Mouse (Mus musculus): ENCODE data around the gene Aldh3a1.

DNA sequence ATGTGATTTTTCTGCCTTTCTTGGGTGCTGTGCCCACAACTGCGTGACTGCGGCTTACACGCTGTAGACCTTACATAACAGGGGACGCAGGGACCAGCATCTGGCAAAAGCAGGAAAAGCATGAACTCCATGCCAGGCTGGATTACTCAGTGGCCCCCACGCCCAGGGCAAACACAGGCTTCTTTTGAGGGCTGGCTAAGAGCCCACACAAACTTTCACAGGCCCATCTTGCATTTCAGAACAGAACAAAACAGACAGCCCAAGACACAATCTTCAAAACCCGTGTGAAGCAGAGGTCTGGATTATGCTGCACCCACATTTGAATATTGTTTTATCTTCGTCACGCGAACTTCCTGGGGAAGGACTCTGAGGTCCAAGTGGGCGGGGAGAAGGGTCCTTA lies 979 bp downstream of the Aldh3a1 start:
- TF ChIP-seq POLR2A (IDR thresholded peaks at IDR 0.05; ENCODE audit: insufficient read depth, low read depth, low read length) (no peak), CTCF (IDR thresholded peaks at IDR 0.05) (no peak), EP300 (IDR thresholded peaks at IDR 0.05; ENCODE audit: insufficient read depth, low read depth, low read length) (no peak)

All from heart, adult 2 months (tissue).